Mouse (Mus musculus) E14TG2a.4 (cell line): ENCODE measurements around the gene Chst11.

Experiments
- CTCF ChIP-seq: conservative IDR thresholded peaks from 2 replicates; pipeline ENCODE4 v1.5.1; 2014; ENCODE audit warnings: low read length
- POU5F1 ChIP-seq: IDR thresholded peaks from 2 replicates; pipeline ENCODE4 v1.6.1; 2014; ENCODE audit warnings: low read length, borderline replicate concordance

GRCm38 (mm10) chr10:82974627-82975177 lies 10.6 kb upstream of the Chst11 start:
- TF ChIP-seq CTCF (no peak), POU5F1 (no peak)
